In genomic region chr4:89486963-89487362, GRCm38 (mm10) we compare ENCODE assay signal across 20 mouse cellular contexts.
DNase-seq lines count a peak whose midpoint lies in the region; ATAC-seq and TF ChIP-seq lines count a peak whose summit lies in the region.
"Had no signal": no experiment of that assay in that cellular context is flagged by ENCODE, and none has a peak within 500 bp of the region (broad histone marks: within the 10 kb centered on the region; RNA-seq: fewer than 3 reads in every experiment).

No protein-coding gene starts in this region.

- no peaks in the 10 kb centered on the region for H3K36me3 ChIP-seq in embryonic facial prominence, embryonic 14.5 days (ENCODE audit: control insufficient read depth, insufficient read depth, low read length)
- H3K36me3 ChIP-seq in embryonic facial prominence, embryonic 10.5 days (replicated peaks), result no peaks in the 10 kb centered on the region
- no peaks in the 10 kb centered on the region for H3K36me3 ChIP-seq in liver, embryonic 15.5 days (replicated peaks)
- H3K36me3 ChIP-seq in hindbrain, embryonic 11.5 days (ENCODE audit: control insufficient read depth, insufficient read depth, low read length), result no peaks in the 10 kb centered on the region
- H3K36me3 ChIP-seq: embryonic facial prominence, embryonic 12.5 days; hindbrain, embryonic 12.5 days; kidney, embryonic 15.5 days; limb, embryonic 10.5 days had no signal

- H3K9me3 ChIP-seq in embryonic facial prominence, embryonic 14.5 days (ENCODE audit: control insufficient read depth, low read length), result no peaks in the 10 kb centered on the region
- no peaks in the 10 kb centered on the region for H3K9me3 ChIP-seq in embryonic facial prominence, embryonic 10.5 days
- H3K9me3 ChIP-seq in liver, embryonic 15.5 days (replicated peaks), result no peaks in the 10 kb centered on the region
- H3K9me3 ChIP-seq in hindbrain, embryonic 11.5 days (ENCODE audit: control insufficient read depth, low read length), result no peaks in the 10 kb centered on the region
- H3K9me3 ChIP-seq: embryonic facial prominence, embryonic 12.5 days; hindbrain, embryonic 12.5 days; kidney, embryonic 15.5 days; limb, embryonic 10.5 days had no signal

- ATAC-seq in embryonic facial prominence, embryonic 14.5 days (ENCODE audit: low read depth), result no peak
- ATAC-seq in liver, embryonic 15.5 days (ENCODE audit: insufficient read depth), result peak; percentile 56; the same call in 1 of the 2 replicates
- ATAC-seq in hindbrain, embryonic 11.5 days (ENCODE audit: low FRiP score), result no peak
- ATAC-seq: inflammation-experienced regulatory T-cells, adult 6 months had no signal

- H3K27ac ChIP-seq in embryonic facial prominence, embryonic 14.5 days (replicated peaks; ENCODE audit: low read depth, low read length), result no peak overlapping the region
- H3K27ac ChIP-seq in embryonic facial prominence, embryonic 10.5 days (replicated peaks), result no peak overlapping the region
- peak overlapping the region; percentile 100 for H3K27ac ChIP-seq in embryonic fibroblast, embryonic 13.5 days (ENCODE audit: insufficient read depth, low read length)
- no peak overlapping the region for H3K27ac ChIP-seq in liver, embryonic 15.5 days (replicated peaks)
- no peak overlapping the region for H3K27ac ChIP-seq in hindbrain, embryonic 11.5 days (ENCODE audit: low read depth, low read length)
- H3K27ac ChIP-seq: embryonic facial prominence, embryonic 12.5 days; hindbrain, embryonic 12.5 days; limb, embryonic 10.5 days had no signal

- WGBS in embryonic facial prominence, embryonic 14.5 days, result 75% methylated on average over 4 of the region's 4 CpGs
- 85% methylated on average over 4 of the region's 4 CpGs for WGBS in embryonic facial prominence, embryonic 10.5 days
- 37% methylated on average over 4 of the region's 4 CpGs for WGBS in liver, embryonic 15.5 days (ENCODE audit: insufficient replicate concordance)
- 85% methylated on average over 4 of the region's 4 CpGs for WGBS in hindbrain, embryonic 11.5 days

- no peaks in the 10 kb centered on the region for H3K27me3 ChIP-seq in embryonic facial prominence, embryonic 14.5 days (replicated peaks; ENCODE audit: control insufficient read depth, insufficient read depth, low read length)
- H3K27me3 ChIP-seq in embryonic facial prominence, embryonic 10.5 days (replicated peaks; ENCODE audit: low read depth, poor library complexity, severe bottlenecking), result no peaks in the 10 kb centered on the region
- no peaks in the 10 kb centered on the region for H3K27me3 ChIP-seq in liver, embryonic 15.5 days
- H3K27me3 ChIP-seq in hindbrain, embryonic 11.5 days (ENCODE audit: control insufficient read depth, insufficient read depth, low read length), result no peaks in the 10 kb centered on the region
- H3K27me3 ChIP-seq: embryonic facial prominence, embryonic 12.5 days; hindbrain, embryonic 12.5 days; kidney, embryonic 15.5 days had no signal

- peak; percentile 26 for DNase-seq in embryonic facial prominence, embryonic 14.5 days (ENCODE audit: low spot score)
- DNase-seq in embryonic facial prominence, embryonic 10.5 days (ENCODE audit: low spot score), result no peak
- DNase-seq in retina, postnatal 1 day, result no peak
- no peak for DNase-seq in adipocyte (ENCODE audit: low spot score)
- DNase-seq in layer of hippocampus, postnatal 25 days (ENCODE audit: extremely low spot score in 1 of 2, low spot score in 1 of 2), result no peak
- no peak for DNase-seq in hindbrain, embryonic 11.5 days (ENCODE audit: low spot score)
- DNase-seq: cerebellum, adult 11-12 months; cerebellum, postnatal 25 days; heart, adult 18-20 months; layer of hippocampus, postnatal 36 days; lung, adult 2 months; lung, postnatal 36 days; midbrain, embryonic 14.5 days had no signal

- no peak overlapping the region for H3K4me2 ChIP-seq in embryonic facial prominence, embryonic 14.5 days (ENCODE audit: low read depth, low read length)
- no peak overlapping the region for H3K4me2 ChIP-seq in liver, embryonic 15.5 days
- H3K4me2 ChIP-seq in hindbrain, embryonic 11.5 days (replicated peaks; ENCODE audit: low read depth, low read length), result no peak overlapping the region
- H3K4me2 ChIP-seq: embryonic facial prominence, embryonic 12.5 days; hindbrain, embryonic 12.5 days had no signal

- no peak overlapping the region for H3K4me3 ChIP-seq in embryonic facial prominence, embryonic 14.5 days (ENCODE audit: low read depth, low read length)
- no peak overlapping the region for H3K4me3 ChIP-seq in embryonic facial prominence, embryonic 10.5 days
- no peak overlapping the region for H3K4me3 ChIP-seq in embryonic fibroblast, embryonic 13.5 days (ENCODE audit: insufficient read depth, low read length)
- no peak overlapping the region for H3K4me3 ChIP-seq in liver, embryonic 15.5 days (replicated peaks)
- no peak overlapping the region for H3K4me3 ChIP-seq in hindbrain, embryonic 11.5 days (ENCODE audit: low read depth, low read length)
- H3K4me3 ChIP-seq: embryonic facial prominence, embryonic 12.5 days; hindbrain, embryonic 12.5 days; kidney, embryonic 15.5 days; limb, embryonic 10.5 days had no signal

- H3K9ac ChIP-seq in embryonic facial prominence, embryonic 14.5 days (ENCODE audit: low read depth, low read length), result no peak overlapping the region
- no peak overlapping the region for H3K9ac ChIP-seq in liver, embryonic 15.5 days
- no peak overlapping the region for H3K9ac ChIP-seq in hindbrain, embryonic 11.5 days (ENCODE audit: low read depth, low read length)
- H3K9ac ChIP-seq: embryonic facial prominence, embryonic 12.5 days; hindbrain, embryonic 12.5 days; kidney, embryonic 15.5 days had no signal

- TF ChIP-seq CTCF in embryonic fibroblast, embryonic 13.5 days (IDR thresholded peaks at IDR 0.05; ENCODE audit: borderline replicate concordance, insufficient read depth, low read length), result no peak

- H3K4me1 ChIP-seq in embryonic facial prominence, embryonic 14.5 days (ENCODE audit: control insufficient read depth, insufficient read depth, low read length), result no peaks in the 10 kb centered on the region
- peaks cover 11% of the 10 kb centered on the region; the same call in 1 of the 2 replicates for H3K4me1 ChIP-seq in embryonic facial prominence, embryonic 10.5 days
- H3K4me1 ChIP-seq in embryonic fibroblast, embryonic 13.5 days (ENCODE audit: control insufficient read depth, insufficient read depth, low read length), result peaks cover 18% of the 10 kb centered on the region
- peaks cover 25% of the 10 kb centered on the region for H3K4me1 ChIP-seq in liver, embryonic 15.5 days (replicated peaks)
- no peaks in the 10 kb centered on the region for H3K4me1 ChIP-seq in hindbrain, embryonic 11.5 days (replicated peaks; ENCODE audit: control insufficient read depth, insufficient read depth, low read length)
- H3K4me1 ChIP-seq: embryonic facial prominence, embryonic 12.5 days; hindbrain, embryonic 12.5 days had no signal

- no peak for TF ChIP-seq POLR2A in embryonic fibroblast, embryonic 13.5 days (IDR thresholded peaks at IDR 0.05; ENCODE audit: low read depth, low read length)
